Mouse (Mus musculus) limb, embryonic 11.5 days (tissue): ENCODE results near the gene Nop56. TPM values are rescaled to one million over a fixed set of nuclear protein-coding genes. Genes with fewer than 3 reads are reported as not detected.

Experiments used
- ATAC-seq: fragments of 200-750 bp; cut with Nextera tagmentation; 2 replicates; pipeline ENCODE4 v1.8.0; 2017; ENCODE audit warnings: low read depth; ENCODE audit not compliant: insufficient number of reproducible peaks, low FRiP score, low TSS enrichment
- DNase-seq: peaks from one replicate; pipeline ENCODE4 v3.0.0-alpha.2; 2015; ENCODE audit warnings: low spot score
- H3K27ac ChIP-seq: fragments of 300-500 bp; sonication (generic); replicated peaks from 2 replicates; pipeline ENCODE4 v1.5.1; 2014; ENCODE audit warnings: low read depth, mild to moderate bottlenecking, low read length
- H3K27me3 ChIP-seq: fragments of 300-500 bp; sonication (generic); 2 replicates; pipeline ENCODE4 v1.6.1; 2014; ENCODE audit warnings: mild to moderate bottlenecking, low read length, mixed read lengths; ENCODE audit not compliant: control insufficient read depth, insufficient read depth
- H3K36me3 ChIP-seq: fragments of 300-500 bp; sonication (generic); 2 replicates; pipeline ENCODE4 v1.6.1; 2014; ENCODE audit warnings: mild to moderate bottlenecking, low read length, moderate library complexity, mixed read lengths; ENCODE audit not compliant: control insufficient read depth, insufficient read depth
- H3K4me1 ChIP-seq: fragments of 300-500 bp; sonication (generic); 2 replicates; pipeline ENCODE4 v1.6.1; 2014; ENCODE audit warnings: low read length, mixed read lengths; ENCODE audit not compliant: control insufficient read depth, insufficient read depth
- H3K4me2 ChIP-seq: fragments of 300-500 bp; sonication (generic); 2 replicates; pipeline ENCODE4 v1.6.1; 2014; ENCODE audit warnings: low read depth, mild to moderate bottlenecking, moderate library complexity; ENCODE audit not compliant: severe bottlenecking
- H3K4me3 ChIP-seq: fragments of 300-500 bp; sonication (generic); 2 replicates; pipeline ENCODE4 v1.5.1; 2014; ENCODE audit warnings: low read depth, low read length
- H3K9ac ChIP-seq: fragments of 300-500 bp; sonication (generic); 2 replicates; pipeline ENCODE4 v1.6.1; 2014; ENCODE audit warnings: mild to moderate bottlenecking, low read length
- H3K9me3 ChIP-seq: fragments of 300-500 bp; sonication (generic); 2 replicates; pipeline ENCODE4 v1.6.1; 2016; ENCODE audit warnings: low read length; ENCODE audit not compliant: control insufficient read depth
- WGBS: fragments of 180-500 bp; shearing (Covaris S2); extraction: QIAGEN DNeasy Blood & Tissue Kit; methylation state at CpG from one replicate; pipeline ENCODE4 v1.1.7; 2014; 5-methylcytosine and 5-hydroxymethylcytosine counted together
- polyA plus RNA-seq: library from polyadenylated mRNA; unstranded; fragments of >200 nt; fragmentation: Nextera tagmentation; extraction: Ambion mirVana; gene quantifications from 2 replicates; pipeline ENCODE4 v1.2.1, GENCODE M21; 2014

The Nop56 gene
- polyA plus RNA-seq, 1 experiment from 2014 or later = 383 TPM

GRCm38 (mm10) chr2:130303014-130303413 is 28.8 kb downstream of the Nop56 start:
- no peaks in the 10 kb centered on the region for H3K27me3 ChIP-seq
- H3K9me3 ChIP-seq = no peaks in the 10 kb centered on the region
- no peak overlapping the region for H3K9ac ChIP-seq
- H3K4me1 ChIP-seq = no peaks in the 10 kb centered on the region
- 50% methylated on average over 4 of the region's 4 CpGs for WGBS
- DNase-seq = no peak
- no peak for ATAC-seq
- no peak overlapping the region for H3K27ac ChIP-seq
- no peaks in the 10 kb centered on the region for H3K36me3 ChIP-seq
- H3K4me3 ChIP-seq = no peak overlapping the region
- H3K4me2 ChIP-seq = no peak overlapping the region

- H3K27ac ChIP-seq = no peak overlapping the region
- no peaks in the 10 kb centered on the region for H3K4me1 ChIP-seq
- DNase-seq (no peak), ATAC-seq (no peak)
- H3K9ac ChIP-seq = no peak overlapping the region
- no peak overlapping the region for H3K4me2 ChIP-seq
- no peaks in the 10 kb centered on the region for H3K9me3 ChIP-seq
- no peak overlapping the region for H3K4me3 ChIP-seq
- H3K36me3 ChIP-seq = no peaks in the 10 kb centered on the region
- WGBS = 73% methylated on average over 1 of the region's 1 CpGs
- H3K27me3 ChIP-seq = no peaks in the 10 kb centered on the region
These were observed 52.8 kb downstream of the Nop56 start for GRCm38 (mm10) chr2:130327057-130327456.

Other genes starting within 250 kb of the Nop56 start
- gene Tgm6, start 162.0 kb upstream of the Nop56 start, polyA plus RNA-seq = not detected in 2 replicates
- gene Snrpb, start 95.0 kb upstream of the Nop56 start, polyA plus RNA-seq = 844 and 891 TPM in 2 replicates
- not detected in 2 replicates for gene Tmc2, start 79.2 kb upstream of the Nop56 start, polyA plus RNA-seq
- 145 and 148 TPM in 2 replicates for gene Idh3b, start 10.1 kb downstream of the Nop56 start, polyA plus RNA-seq
- 1.8 and 2.1 TPM in 2 replicates for gene Ebf4, start 20.7 kb downstream of the Nop56 start, polyA plus RNA-seq
- 62.3 and 64.2 TPM in 2 replicates for gene Cpxm1, start 123.1 kb downstream of the Nop56 start, polyA plus RNA-seq
- gene Gm28372, start 130.8 kb downstream of the Nop56 start, polyA plus RNA-seq = not detected in 2 replicates
- not detected in 2 replicates for gene 1700020A23Rik, start 130.8 kb downstream of the Nop56 start, polyA plus RNA-seq
- gene Tmem239, start 132.0 kb downstream of the Nop56 start, polyA plus RNA-seq = 0.11 TPM in 1 of 2 replicates, not detected in the other
- gene Vps16, start 149.9 kb downstream of the Nop56 start, polyA plus RNA-seq = 79.8 and 89.2 TPM in 2 replicates
- gene Pced1a, start 150.3 kb downstream of the Nop56 start, polyA plus RNA-seq = 10.9 and 11.4 TPM in 2 replicates
- gene Ptpra, start 175.8 kb downstream of the Nop56 start, polyA plus RNA-seq = 88.6 and 98.5 TPM in 2 replicates